Mouse (Mus musculus): ENCODE data around the gene Washc4.

The Washc4 gene

DNA sequence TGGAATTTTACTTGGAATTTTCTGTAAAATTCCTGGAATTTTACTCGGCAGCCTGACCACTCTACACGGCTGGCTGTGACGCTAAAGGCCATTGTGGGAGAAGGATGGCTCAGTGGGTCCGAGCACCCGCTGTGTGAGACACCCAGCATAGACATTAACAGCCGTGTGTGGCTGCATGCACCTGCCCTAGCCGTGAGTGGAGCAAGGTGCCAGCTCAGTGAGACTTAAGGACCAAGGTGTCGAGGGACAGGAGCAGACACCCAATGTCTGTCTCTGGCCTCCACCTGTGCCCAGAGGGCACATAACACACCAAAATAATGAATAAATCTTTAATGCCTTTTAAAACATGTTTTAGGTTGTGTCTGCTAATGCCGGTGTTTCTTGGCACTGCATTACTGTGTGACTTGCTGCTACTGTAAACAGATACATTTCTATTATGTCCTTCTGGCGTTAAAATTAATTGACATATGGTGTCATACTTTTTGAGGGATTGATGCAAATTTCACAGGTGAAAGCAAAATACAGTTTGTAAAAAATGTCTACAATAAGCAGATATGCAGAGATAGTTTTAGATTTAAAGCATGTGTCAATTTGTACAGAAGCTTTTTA, 60.5 kb downstream of the Washc4 start:
- DNase-seq = no peak

DNA sequence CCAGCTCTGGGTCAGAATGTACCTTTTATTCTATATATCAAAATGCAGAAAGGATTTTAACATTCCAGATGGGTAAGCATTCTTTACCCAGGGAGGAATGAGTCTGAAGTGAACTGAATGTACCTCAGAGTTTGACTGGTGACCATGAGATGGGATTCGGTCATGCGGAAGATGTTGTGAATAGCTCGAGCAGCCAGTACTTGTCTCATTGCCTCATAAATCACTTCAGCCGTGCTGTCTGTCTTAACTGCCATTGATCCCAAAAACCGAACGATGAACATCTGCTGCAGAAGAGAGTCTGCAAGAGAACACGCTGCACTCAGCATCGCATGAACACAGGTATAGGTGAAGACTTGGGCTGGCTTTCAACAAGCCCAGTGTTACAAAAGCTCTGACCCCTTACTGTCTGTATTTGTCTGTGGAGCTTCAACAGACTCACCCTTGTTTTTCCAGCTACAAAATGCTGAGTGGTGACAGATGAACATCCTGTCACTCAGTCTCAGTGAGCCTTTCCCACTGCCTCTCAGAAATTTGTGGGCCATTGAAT, 62.2 kb downstream of the Washc4 start:
- DNase-seq = no peak

DNA sequence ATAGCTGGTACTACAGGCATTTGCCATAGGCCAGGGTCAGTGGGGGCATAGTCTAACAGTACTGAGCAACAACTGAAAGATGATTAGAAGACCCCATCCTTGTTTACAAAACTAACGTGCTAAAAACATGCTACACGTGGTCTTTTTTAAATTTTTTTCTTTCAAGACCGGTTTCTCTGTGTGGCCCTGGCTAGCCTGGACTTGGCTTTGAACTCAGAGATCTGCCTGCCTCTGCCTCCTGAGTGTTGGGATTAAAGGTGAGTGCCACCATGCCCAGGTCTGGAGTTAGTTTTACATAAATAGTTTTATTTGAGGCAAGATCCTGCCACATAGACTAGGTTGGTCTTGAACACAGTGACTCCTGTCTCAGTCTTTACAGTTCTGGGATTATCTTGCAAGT, 63.6 kb downstream of the Washc4 start:
- no peak for DNase-seq

DNA sequence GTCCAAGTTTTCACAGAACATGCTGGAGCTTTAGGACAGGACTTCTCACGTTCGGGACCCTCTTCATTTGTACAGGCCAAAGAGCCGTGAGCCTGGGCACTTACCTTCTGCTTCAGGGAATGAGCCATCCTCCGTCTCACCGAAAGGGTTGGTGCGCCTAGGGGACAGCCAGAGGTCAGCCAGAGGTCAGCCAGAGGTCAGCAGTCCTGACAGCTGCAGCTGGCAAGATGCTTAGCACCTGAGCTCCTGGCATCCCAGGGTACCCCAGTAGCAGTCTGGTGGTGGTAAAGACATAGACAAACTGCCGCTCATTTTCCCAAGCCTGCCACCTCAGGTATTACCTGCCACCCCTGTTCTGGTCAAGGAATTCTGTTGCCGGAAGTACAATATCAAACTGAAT, 65.0 kb downstream of the Washc4 start:
- no peak for DNase-seq

DNA sequence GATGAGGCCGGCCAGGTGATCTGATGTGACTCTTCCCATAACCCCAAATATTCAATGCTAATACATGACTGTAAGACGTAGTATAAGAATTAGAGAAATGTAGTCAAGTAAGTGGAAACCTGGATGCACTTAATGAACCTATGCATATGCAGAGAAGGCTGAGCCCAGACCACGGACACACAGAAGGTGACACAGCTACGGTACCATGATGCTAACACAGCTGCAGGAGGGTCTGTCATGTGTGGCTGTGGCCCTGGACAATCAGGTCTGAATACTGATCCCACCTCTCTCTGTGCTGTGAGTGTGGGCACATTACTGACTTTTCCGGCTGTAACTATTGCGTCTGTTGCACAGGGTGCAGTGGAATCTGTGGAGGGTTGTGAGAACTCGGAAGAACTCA, 67.0 kb downstream of the Washc4 start:
- DNase-seq = no peak

DNA sequence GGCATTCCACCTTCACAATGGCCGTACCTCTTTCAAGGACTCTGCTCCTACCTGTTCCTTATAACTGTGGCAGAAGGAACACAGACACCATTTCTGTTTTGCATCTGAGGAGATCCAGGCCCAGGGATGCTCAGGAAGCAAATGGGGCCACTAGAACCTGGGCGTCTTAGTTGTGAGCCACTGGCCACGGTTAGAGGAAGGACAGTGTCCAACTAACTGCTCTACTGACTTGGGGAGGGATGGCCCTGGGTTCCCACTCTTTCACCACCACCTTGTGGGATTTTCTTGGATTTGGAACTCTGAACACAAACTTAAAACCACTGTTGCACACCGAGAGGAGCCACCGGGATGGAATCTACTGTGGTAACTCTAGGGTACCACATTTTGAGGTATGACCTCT, 68.3 kb downstream of the Washc4 start:
- no peak for DNase-seq

DNA sequence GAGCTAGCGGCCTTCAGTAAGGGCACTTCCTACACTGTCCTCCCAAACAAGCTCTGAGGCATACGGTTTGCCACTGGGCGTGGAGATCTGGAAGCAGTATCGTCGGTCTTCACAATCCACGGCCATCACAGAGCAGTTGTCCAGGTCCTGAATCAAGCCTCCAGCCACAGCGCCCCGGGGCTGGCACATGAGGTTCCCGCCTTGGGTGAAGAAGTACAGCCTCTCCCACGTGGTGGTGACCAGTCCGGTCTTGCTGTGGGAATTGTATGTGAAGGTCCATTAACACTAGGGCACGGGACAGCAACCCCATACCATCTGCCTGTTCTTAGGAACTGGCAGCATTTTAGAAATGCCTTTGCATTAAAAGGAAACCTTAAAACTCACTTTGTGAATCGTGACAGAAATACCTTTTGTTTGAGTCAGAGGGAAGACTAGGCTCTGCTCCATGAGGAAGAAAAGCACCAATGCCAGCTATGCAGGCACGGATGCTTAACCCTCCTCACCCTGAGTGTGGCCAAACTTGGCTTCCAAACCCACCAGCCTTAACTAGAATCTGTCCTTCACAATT, 69.2 kb downstream of the Washc4 start:
- no peak for DNase-seq

DNA sequence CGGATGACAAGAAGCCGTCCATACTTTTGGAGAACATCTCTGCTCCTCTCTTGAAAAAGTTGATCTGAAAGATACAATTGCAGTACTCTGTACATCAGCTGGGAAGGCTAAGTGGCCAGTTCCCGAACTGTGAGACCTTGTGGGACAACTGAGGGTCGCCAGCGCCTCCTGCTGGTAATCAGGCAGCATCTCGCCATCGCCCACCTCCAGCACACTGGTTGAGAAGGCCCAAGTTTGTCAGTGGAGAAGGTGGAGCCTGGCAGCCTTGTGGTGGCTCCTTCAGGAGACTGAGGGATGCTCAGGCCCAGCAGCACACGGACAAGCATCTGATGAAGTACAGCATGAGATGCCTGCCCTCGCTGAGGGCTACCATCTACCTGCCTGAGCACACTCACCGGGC, 73.8 kb downstream of the Washc4 start:
- peak; percentile 39 for DNase-seq

DNA sequence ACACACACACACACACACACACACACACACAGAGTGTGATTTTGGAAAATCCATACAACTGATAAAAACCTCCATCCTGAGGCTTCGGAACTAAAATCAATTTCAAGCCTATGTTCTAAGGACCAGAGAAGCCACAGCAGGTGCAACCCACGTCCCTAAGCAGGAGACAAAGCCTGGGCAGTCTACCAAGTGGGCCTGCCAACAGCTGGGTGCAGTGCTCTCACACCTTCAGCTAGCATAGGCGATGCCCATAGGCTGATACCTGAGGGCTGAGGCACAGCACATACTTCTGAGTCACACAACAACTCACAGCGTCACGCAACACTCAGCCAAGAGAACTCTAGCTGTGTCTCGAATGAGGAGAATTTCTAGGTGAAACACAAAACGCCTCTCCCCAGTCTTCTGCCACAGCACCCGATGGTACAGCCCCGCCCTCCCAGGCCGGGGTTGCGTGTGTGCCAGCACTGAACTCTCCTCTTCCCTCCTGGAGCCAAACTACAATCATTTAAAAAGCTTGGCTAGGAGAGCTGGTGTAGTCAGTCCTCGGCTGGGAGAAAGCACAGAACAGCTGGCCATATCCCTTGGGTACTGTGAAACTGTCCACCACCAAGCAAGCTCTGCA, 75.4 kb downstream of the Washc4 start:
- no peak for DNase-seq

DNA sequence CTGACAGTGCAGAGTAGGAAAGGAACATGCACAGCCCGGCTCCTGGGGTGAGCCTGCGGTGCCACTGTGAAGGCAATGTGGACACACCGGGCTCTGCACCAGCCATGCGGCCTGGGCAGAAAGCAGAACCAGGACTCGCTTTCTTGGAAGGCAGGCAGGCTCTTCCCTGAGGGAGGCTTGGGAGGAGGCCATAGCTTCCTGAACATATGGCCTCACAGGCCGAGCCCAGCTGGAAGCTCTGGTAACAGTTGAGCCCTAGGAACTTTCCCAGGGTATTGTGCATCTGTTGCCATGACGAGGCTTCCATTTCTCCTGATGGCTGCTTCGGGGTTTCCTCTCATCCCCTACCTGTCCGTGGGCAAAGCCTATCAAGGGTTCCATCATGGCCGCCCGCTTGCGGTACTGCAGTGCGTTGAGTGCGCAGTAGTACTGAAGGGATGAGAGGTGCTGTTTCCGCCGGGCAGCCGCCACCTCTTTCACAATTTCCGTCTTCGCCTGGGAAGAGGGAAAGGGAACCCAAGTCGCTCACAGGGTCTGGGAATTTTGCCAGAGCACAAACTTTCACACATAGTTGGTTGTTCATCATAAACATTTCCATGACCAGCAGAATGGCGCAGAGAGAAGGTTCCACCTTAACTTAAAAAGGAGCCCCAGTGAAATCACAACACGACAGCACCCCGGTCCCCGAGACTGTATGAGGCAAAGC, 77.0 kb downstream of the Washc4 start:
- DNase-seq = no peak

DNA sequence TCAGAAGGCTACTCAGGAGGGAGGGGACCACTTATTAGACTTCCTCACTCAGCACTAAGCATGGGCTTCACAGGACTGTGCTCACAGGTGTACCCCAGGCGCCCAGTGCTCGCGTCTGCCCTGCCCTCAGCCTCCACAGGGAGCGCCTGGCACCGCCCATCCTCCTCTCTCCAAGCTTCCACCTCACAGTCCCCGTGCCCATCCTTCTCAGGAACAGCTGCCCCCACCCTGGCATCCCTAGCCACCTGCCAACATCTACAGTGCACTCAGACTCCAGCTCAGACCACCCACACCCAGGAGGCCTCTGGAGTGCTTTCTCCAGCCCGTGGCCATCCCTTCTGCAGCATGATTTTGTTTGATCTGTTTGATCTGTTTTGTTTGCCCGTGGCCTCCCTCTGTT, 80.5 kb downstream of the Washc4 start:
- no peak for DNase-seq

DNA sequence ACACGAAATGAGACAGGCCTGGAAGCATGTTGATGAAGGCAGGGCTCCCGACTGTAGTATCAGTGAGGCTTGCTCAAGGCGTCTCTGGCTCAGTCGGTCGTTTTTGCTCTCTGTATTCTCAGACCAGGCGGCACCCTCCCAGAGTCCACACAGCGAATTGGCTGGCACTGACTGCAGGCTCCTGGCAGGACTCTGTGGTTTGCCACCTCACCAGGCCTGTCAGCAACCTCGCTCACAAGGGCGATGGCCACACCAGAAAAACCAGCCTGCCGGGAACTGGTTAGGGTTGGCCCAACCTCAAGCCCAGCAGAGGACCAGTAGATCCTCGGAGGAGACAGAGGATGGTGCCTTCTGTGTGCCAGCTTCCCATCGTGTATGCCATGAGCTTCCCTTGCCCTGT, 81.3 kb downstream of the Washc4 start:
- DNase-seq = no peak

DNA sequence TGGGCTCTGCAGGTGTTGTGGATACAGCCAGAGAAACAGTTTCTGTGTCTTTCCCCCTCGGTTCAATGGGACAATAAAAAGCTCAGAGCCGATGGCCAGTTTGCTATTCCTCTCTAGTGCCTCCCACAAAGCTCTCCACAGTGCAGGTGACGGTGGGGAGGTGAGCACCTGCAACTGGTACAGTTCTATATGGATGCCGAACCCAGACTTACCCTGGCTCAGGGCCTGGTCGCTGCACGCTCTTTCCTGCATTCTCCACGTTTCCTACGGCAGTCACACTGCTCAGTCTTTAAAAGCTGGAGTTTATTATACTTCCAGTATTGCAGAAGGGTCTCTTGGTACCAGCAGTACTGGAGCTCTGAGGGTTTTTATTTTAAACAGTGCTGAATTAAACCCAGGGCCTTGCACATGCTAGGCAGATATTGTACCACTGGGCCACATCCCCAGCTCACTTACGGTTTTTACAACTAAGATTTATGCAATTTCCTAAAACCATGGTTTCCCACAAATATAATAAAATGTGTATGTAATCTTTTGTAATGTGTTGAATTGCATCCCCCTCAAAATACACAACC, 83.6 kb downstream of the Washc4 start:
- DNase-seq = no peak

DNA sequence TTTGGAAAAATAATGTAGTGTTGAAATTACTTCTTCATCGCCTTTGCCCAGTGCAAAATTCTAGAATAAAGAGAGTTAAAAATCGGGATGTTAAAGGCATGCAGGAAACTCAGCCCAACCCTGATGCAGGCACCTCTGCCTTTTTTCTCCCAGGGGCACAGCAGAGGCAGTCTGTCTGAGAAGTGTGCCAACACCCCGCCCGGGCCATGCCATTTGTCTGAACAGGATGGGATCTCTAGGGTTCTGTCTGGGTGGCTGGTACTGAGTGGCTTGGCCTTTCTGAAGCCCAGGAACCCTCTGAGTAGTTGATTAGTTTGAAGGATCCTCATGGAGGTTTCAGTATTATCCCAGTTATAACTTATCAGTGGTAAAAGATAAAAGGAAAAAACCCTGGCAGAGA, 84.7 kb downstream of the Washc4 start:
- no peak for DNase-seq

DNA sequence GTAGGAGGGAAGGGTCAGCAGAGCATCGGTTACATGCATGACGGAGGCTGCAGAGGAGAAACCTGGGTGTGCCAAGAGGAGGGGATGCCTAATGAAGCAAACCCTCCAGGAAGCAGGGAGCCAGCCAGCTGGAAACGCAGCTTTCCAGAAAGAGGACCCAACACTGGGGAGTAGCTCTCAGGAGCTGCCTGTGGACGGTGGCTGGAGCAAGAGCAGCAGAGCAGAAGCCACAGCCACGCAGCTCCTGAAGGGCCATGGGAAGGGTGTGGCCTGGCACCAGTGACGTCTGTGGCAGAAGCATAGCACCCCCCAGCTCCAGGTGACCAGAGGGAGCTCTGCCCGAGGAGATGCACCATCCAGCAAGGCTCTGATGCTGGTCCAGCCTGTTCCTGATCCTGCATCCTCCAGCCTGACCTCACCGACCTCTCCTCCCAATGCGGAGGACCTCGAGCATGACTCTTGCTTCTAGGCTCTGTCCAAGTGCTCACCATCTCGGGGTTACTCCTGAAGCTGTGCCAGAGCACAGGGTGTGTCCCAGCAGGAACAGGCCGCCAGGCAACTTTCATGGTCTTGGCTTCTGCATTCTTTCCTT, 85.7 kb downstream of the Washc4 start:
- DNase-seq = no peak

DNA sequence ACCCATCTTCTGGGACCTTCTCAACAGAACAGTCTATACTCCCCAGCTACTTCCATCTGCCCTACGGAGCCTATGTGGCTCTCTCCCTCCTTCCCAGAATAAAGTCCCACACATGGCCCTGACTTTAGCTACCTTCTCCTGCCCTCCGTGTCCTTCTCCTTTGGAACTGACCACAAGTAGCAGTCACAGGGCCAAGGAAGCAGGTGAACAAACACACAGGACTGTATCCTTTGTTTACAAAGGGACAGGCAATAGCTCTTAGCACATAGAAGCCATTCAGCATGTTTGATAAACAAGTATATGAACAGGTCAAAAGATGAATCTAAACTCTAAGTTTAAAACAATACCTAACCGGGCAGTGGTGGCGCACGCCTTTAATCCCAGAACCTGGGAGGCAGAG, 86.3 kb downstream of the Washc4 start:
- no peak for DNase-seq

DNA sequence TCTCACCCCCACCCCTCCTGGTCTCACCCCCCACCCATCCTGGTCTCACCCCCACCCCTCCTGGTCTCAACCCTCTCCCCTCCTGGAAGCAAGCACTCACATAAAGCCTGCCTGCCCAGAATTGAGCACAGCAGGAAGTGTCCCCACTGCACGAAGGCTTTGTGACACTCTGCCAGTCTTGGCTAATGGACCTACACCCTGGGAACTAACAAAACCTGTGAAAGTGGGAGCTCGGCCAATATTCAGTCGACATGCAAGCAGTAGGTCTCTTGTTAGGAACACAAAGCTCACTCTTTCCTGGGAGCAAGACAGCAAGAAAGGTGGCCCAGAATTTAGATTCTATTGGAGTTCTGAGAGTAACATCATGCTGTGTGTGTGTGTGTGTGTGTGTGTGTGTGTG, 87.3 kb downstream of the Washc4 start:
- no peak for DNase-seq

DNA sequence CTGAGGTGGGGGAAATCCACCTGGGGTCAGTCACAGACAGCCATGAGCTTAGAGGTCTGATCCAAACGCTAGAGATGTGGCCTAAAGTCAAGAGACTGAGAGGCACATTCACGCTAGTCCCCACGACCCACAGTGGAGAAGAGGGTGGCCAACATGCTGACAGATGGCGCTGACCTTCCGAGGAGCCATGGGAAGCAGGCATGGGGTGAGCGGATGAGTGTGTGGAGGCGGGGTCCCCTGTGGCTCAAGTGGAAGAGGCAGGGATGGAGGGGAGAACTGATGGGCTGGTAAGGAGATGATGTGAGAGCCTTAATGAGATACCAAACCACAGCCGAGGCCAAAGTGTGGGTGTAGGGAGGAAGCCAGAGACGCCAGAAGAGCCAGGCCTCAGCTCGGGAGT, 88.2 kb downstream of the Washc4 start:
- DNase-seq = no peak

DNA sequence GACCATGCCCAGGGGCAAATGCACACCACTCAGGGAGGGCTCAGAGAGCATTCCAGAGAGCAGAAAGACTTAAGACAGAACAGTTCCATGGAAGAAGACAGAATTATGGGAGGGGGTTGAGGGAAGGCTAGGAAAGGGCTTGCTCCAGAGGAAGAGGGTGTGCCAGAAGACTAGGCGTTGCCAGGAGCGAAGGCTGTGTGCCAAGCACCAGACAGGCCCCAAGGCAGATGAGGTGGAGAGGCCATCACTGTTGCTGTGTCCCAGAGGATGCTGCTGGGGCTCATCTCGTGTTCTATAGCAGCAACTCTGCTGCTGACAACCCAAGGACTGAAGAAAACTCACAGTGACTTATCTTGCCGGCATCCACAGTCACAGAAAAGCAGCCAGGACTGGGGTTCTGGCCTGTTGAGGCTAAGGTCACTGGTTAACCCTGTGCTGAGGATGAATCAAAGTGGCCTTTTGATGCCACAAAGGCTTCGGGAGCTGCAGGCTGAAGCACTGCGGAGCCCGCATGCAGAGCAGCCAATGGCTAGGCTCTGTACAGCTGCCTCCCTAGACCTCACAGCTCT, 89.3 kb downstream of the Washc4 start:
- DNase-seq = no peak

DNA sequence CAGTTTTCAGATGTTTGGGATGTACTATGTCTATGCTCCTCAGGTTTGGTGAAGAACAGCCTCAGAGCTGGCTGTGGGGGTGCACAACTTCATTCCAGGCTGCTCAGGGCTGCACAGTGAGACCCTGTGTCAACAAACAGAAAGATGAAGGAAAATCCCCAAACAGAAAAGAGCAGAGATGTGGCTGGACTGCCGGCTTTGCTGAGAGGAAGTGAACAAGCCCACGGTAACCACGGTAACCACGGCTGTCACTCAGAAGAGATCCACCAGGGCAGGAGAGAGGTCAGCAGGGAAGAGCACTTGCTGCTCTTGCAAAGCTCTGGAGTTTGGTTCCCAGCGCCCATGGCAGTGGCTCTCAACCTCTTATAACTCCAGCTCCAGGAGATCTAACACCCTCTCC, 90.9 kb downstream of the Washc4 start:
- peak; percentile 31 for DNase-seq

DNA sequence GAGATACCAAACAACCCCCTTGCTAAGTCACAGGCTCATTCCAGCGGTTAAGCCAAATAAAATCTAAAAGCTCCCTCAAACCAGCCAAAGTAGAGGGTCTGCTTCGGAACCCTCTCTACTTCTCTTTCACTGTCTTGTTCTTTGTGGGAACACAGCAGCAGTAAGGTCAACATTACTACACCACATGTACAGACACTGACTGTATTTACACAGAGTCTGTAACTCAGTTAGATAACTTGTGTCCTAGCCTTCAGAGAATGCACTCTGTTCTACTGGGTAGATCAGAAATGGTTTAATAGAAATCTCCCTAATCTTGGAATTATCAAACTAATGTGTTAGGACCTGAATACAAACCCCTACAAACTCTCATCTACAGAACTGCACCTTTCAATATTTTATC, 92.6 kb downstream of the Washc4 start:
- no peak for DNase-seq

DNA sequence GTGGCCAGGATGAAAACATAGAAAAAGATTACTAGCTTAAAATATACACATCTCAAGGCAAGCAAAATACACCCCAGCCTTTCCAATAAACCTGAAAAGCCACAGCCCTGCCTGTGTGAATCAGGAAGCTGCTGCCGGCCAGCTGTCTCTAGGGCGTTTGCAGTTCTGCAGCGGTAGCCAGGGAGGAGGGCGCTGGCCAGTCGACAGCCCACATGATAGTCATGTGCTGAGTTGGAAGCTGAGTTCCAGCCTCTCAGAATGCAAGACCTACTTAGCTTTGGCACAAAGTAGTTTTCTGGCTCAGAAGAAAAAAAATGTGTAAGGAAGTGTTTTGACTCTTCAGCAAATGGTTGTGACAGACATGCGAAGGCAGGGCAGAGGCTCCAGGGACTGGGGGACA, 93.7 kb downstream of the Washc4 start:
- no peak for DNase-seq

DNA sequence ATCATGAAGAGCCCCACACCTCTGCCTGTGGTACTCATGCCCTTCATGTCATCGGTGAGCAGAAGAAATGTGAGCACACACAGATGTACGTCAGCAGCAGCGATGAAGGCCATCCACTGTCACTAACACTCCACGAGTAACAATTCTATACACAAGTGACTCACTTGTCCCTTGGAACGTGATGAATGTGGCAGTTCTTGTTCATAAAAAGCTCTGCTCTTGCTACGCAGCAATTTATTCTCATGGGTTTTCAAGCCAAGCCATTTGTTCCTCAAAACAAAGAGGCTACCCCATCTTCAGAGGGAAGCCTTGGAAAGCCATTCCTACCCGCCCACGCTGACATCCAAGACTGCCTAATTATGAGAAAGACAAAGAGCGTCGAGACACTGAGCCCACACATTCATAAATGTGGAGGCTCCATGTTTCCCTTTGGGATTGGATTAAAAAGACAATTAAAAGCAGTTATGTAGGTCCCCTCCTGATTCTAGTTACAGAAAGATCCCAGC, 96.4 kb downstream of the Washc4 start:
- no peak for DNase-seq

Measured in thymus, postnatal 14 days (tissue).